Mouse (Mus musculus) thymus, postnatal 14 days (tissue): ENCODE measurements around the gene Gypa.
A peak's percentile ranks its signal among the peaks of the same experiment; 100 is the strongest.

ENCODE experiments used
- DNase-seq: peaks from one replicate; pipeline ENCODE4 v3.0.0; 2021

Gene Gypa

GRCm38 (mm10) chr8:80493523-80494345, at the start of gene Gypa:
Gypa (plus strand) TSS chr8:80493781.
- DNase-seq, result no peak

GRCm38 (mm10) chr8:80444534-80445072, 49.0 kb upstream of the Gypa start:
- DNase-seq, result no peak

GRCm38 (mm10) chr8:80447217-80447616, 46.4 kb upstream of the Gypa start:
- no peak for DNase-seq

- no peak for DNase-seq
Observed at GRCm38 (mm10) chr8:80451938-80452690, 41.5 kb upstream of the Gypa start.

GRCm38 (mm10) chr8:80463450-80463917, 30.1 kb upstream of the Gypa start:
- no peak for DNase-seq

- DNase-seq, result no peak
Observed at GRCm38 (mm10) chr8:80474971-80475370, 18.6 kb upstream of the Gypa start.

GRCm38 (mm10) chr8:80478156-80478555, 15.4 kb upstream of the Gypa start:
- no peak for DNase-seq

- no peak for DNase-seq
Observed at GRCm38 (mm10) chr8:80479129-80479528, 14.5 kb upstream of the Gypa start.

GRCm38 (mm10) chr8:80482173-80482572, 11.4 kb upstream of the Gypa start:
- no peak for DNase-seq

- peak; percentile 32 for DNase-seq
Observed at GRCm38 (mm10) chr8:80482822-80483774, 10.5 kb upstream of the Gypa start.

GRCm38 (mm10) chr8:80491562-80491961, 2.0 kb upstream of the Gypa start:
- no peak for DNase-seq

GRCm38 (mm10) chr8:80492987-80493441, 567 bp upstream of the Gypa start:
- peak; percentile 69 for DNase-seq

GRCm38 (mm10) chr8:80494346-80494660, 722 bp downstream of the Gypa start:
- DNase-seq, result no peak

GRCm38 (mm10) chr8:80494819-80495218, 1.2 kb downstream of the Gypa start:
- DNase-seq, result no peak

GRCm38 (mm10) chr8:80495527-80495926, 1.9 kb downstream of the Gypa start:
- no peak for DNase-seq

- no peak for DNase-seq
Observed at GRCm38 (mm10) chr8:80497323-80497722, 3.7 kb downstream of the Gypa start.

- DNase-seq, result no peak
Observed at GRCm38 (mm10) chr8:80500244-80500643, 6.7 kb downstream of the Gypa start.

GRCm38 (mm10) chr8:80500773-80501172, 7.2 kb downstream of the Gypa start:
- no peak for DNase-seq

GRCm38 (mm10) chr8:80501283-80501682, 7.7 kb downstream of the Gypa start:
- no peak for DNase-seq

- DNase-seq, result no peak
Observed at GRCm38 (mm10) chr8:80526382-80527355, 33.1 kb downstream of the Gypa start.

GRCm38 (mm10) chr8:80541836-80542235, 48.3 kb downstream of the Gypa start:
- no peak for DNase-seq
